Mouse (Mus musculus) embryonic fibroblast, embryonic 13.5 days (primary cell): ENCODE data around the gene Myh7.

Source experiments
- CTCF ChIP-seq: IDR thresholded peaks from 2 replicates; pipeline ENCODE4 v1.5.1; 2011; ENCODE audit warnings: mild to moderate bottlenecking, control low read depth, low read length, moderate library complexity, borderline replicate concordance; ENCODE audit not compliant: insufficient read depth
- POLR2A ChIP-seq: IDR thresholded peaks from 2 replicates; pipeline ENCODE4 v1.6.1; 2011; ENCODE audit warnings: low read depth, mild to moderate bottlenecking, control low read depth, low read length, moderate library complexity

DNA sequence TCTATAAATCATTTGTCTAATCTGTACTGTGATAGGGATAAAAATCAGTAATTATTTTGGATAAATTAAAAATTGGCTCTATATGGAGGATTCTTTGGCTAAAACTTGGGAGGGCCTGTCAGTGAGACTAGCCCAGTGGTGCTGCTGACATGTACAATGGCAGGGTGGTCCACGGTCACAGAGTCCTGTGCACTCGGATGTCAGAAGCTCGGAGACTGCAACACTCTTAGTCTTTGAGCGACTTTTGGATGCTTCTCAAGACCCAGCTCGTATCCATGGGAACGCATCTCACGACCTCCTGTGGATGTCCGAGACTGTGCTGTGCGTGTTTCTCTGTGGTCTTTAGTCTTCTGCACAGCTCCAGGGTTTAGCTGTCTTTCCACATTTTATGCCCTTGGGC is 26.0 kb upstream of the Myh7 start:
- TF ChIP-seq POLR2A, result no peak
- TF ChIP-seq CTCF, result no peak
